Mouse (Mus musculus) heart, embryonic 13.5 days (tissue): ENCODE data around the gene Tgfb1. TPM values are rescaled to one million over a fixed set of nuclear protein-coding genes. Genes with fewer than 3 reads are reported as not detected.

ENCODE experiments used
- ATAC-seq: fragments of 200-750 bp; cut with Nextera tagmentation; 2 replicates; pipeline ENCODE4 v1.8.0; 2017; ENCODE audit warnings: moderate TSS enrichment; ENCODE audit not compliant: insufficient number of reproducible peaks, low FRiP score, low TSS enrichment; ENCODE audit errors: extremely low read depth
- H3K27ac ChIP-seq: fragments of 300-500 bp; sonication (generic); replicated peaks from 2 replicates; pipeline ENCODE4 v1.5.1; 2015; ENCODE audit warnings: moderate library complexity, mild to moderate bottlenecking, inconsistent platforms
- H3K27me3 ChIP-seq: fragments of 300-500 bp; sonication (generic); replicated peaks from 2 replicates; pipeline ENCODE4 v1.6.1; 2015; ENCODE audit warnings: mild to moderate bottlenecking, inconsistent platforms
- H3K36me3 ChIP-seq: fragments of 300-500 bp; sonication (generic); 2 replicates; pipeline ENCODE4 v1.6.1; 2015; ENCODE audit warnings: mild to moderate bottlenecking, inconsistent platforms
- H3K4me1 ChIP-seq: fragments of 300-500 bp; sonication (generic); 2 replicates; pipeline ENCODE4 v1.6.1; 2015; ENCODE audit warnings: inconsistent platforms
- H3K4me2 ChIP-seq: fragments of 300-500 bp; sonication (generic); 2 replicates; pipeline ENCODE4 v1.6.1; 2015; ENCODE audit warnings: inconsistent platforms, mild to moderate bottlenecking, moderate library complexity
- H3K4me3 ChIP-seq: fragments of 300-500 bp; sonication (generic); 2 replicates; pipeline ENCODE4 v1.5.1; 2015; ENCODE audit warnings: moderate library complexity, mild to moderate bottlenecking, inconsistent platforms
- H3K9ac ChIP-seq: fragments of 300-500 bp; sonication (generic); 2 replicates; pipeline ENCODE4 v1.6.1; 2015; ENCODE audit warnings: inconsistent platforms, mild to moderate bottlenecking, moderate library complexity
- H3K9me3 ChIP-seq: fragments of 300-500 bp; sonication (generic); 2 replicates; pipeline ENCODE4 v1.6.1; 2016; ENCODE audit warnings: inconsistent platforms
- WGBS: fragments of 180-500 bp; shearing (Covaris S2); methylation state at CpG from one replicate; pipeline ENCODE4 v1.1.7; 2015; ENCODE audit warnings: mixed read lengths; 5-methylcytosine and 5-hydroxymethylcytosine counted together
- polyA plus RNA-seq: library from polyadenylated mRNA; unstranded; fragments of >200 nt; fragmentation: Nextera tagmentation; extraction: Ambion mirVana; gene quantifications from 2 replicates; pipeline ENCODE4 v1.2.1, GENCODE M21; 2015

Tgfb1 gene
- polyA plus RNA-seq, 1 experiment from 2014 or later = 4.3 TPM

DNA sequence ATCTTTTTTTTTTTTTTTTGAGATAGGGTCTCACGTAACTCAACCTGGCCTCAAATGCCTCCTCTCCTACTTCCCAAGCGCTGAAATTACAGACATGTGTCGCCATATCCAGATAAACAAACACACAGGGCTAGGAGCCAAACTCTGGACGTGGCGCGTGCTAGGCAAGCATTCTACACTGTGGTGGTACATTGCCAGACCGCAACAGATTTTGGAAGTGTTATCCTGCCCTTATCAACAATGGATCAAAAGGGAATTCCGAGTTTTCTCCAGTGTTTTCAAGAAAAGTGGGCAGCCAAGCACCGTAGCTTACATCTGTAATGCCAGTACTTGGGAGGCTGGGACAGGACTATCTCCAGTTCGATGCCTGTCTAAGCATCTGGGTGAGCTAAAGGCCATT is 29.0 kb upstream of the Tgfb1 start:
- ATAC-seq = no peak
- Histone ChIP-seq H3K27me3 (no peaks in the 10 kb centered on the region), H3K27ac (no peak overlapping the region), H3K36me3 (peaks cover 4% of the 10 kb centered on the region), H3K9me3 (no peaks in the 10 kb centered on the region), H3K9ac (peak overlapping the region; percentile 88), H3K4me1 (peaks cover 23% of the 10 kb centered on the region), H3K4me2 (peak overlapping the region; percentile 84), H3K4me3 (peak overlapping the region; percentile 82)
- WGBS = 33% methylated on average over 10 of the region's 10 CpGs

DNA sequence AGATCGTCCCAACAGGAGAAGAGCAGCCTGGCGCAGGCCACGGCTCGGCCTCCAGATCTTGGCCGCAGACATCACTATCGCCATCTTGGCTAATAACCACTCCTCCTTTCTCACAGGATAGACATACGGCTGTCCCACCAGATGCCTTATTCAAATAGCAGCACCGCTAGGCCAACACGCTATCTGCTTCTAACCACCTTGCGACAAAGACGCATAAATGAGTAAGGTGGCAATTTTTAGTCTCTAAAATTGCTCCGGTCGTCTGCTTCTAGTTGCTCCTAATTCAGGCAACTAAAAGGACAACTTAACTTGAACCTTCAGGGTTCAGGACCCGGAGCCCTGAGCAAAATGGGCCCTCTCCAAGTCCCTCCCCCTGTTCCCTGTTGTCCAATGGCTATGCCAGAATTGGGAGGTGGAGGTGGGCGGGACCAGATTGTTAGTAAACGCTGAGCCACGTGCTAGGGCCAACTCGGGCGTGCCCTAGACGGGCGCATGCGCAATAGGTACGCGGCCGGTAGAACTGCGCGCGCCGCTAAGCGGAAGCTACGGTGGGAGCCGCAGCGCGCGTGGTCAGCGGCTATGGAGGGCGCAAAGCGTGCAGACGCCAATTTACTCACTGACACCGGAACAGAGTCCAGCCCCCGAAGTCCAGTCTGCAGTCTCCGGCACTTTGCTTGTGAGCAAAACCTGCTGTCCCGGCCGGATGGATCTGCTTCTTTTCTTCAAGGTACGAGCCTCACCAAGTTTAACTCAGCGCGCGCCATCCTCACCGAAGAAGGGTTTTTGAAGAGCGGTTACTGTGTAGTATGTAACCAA is 27.9 kb upstream of the Tgfb1 start, which contains the start of the genes Bckdha and Exosc5:
TSS of gene Bckdha (minus strand) at position 325 of the 816 bp plus-strand sequence.
TSS of gene Exosc5 (plus strand) at position 508 of the 816 bp plus-strand sequence.
- WGBS = under 1% methylated on average over 50 of the region's 50 CpGs

DNA sequence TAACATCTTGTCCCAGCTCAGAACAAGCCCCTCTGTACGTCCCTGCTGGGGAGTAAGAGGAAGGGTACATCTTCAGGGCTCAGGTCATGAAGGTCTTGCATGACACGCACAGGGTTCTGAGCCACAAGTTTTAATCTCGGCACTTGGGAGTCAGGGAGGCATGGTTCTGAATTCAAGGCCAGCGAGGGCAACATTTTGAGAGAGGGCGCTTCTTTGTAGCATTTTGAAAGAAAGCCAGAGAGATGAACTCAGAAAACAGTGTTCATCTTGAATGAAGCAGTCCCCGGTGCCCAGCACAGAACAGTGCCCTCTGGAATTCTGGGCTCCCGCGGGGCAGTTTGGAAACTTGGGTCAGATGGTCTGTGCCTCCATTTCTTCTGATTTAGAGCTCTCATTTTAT is 20.4 kb upstream of the Tgfb1 start:
- Histone ChIP-seq H3K4me2 (no peak overlapping the region), H3K9me3 (no peaks in the 10 kb centered on the region), H3K4me3 (no peak overlapping the region), H3K4me1 (peaks cover 5% of the 10 kb centered on the region; the same call in 1 of the 2 replicates), H3K9ac (no peak overlapping the region), H3K27ac (no peak overlapping the region), H3K27me3 (no peaks in the 10 kb centered on the region), H3K36me3 (peaks cover 62% of the 10 kb centered on the region)
- 93% methylated on average over 8 of the region's 8 CpGs for WGBS
- ATAC-seq = no peak

More for the DNA sequence above, 27.9 kb upstream of the Tgfb1 start, which contains the start of the genes Bckdha and Exosc5:
- H3K4me1 ChIP-seq = peaks cover 23% of the 10 kb centered on the region
- peak within 1 kb of the TSS; percentile 88 for H3K9ac ChIP-seq
- peaks cover 15% of the 10 kb centered on the region for H3K36me3 ChIP-seq
- peak within 1 kb of the TSS; percentile 82 for H3K4me3 ChIP-seq
- ATAC-seq = peak; percentile 97
- H3K9me3 ChIP-seq = no peaks in the 10 kb centered on the region
- H3K27ac ChIP-seq = peak within 1 kb of the TSS; percentile 57
- H3K4me2 ChIP-seq = peak within 1 kb of the TSS; percentile 84
- H3K27me3 ChIP-seq = no peaks in the 10 kb centered on the region

DNA sequence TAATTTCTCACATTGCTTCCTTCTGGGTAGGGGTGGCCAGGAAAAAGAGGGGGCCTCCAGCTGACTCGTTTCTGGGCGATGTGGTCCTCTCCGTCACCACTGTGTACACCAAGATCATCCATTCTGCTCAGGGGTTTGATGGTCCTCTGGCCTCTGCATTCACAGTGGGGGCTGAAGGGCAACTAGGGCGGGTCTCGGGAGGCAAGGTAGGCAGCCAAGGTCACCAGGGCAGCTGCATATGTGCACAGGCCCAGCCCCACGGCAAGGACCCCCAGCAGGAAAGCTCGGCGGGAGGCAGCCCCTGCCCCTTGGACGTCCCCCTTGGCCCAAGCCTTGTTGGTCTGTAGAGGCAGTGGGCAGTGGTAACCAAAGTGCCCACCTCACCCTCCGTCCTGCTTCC is 17.6 kb upstream of the Tgfb1 start:
- 81% methylated on average over 10 of the region's 10 CpGs for WGBS
- H3K9ac ChIP-seq = no peak overlapping the region
- H3K27ac ChIP-seq = no peak overlapping the region
- H3K9me3 ChIP-seq = peaks cover 3% of the 10 kb centered on the region; the same call in 1 of the 2 replicates
- H3K4me1 ChIP-seq = peaks cover 5% of the 10 kb centered on the region; the same call in 1 of the 2 replicates
- no peak overlapping the region for H3K4me3 ChIP-seq
- peaks cover 45% of the 10 kb centered on the region for H3K36me3 ChIP-seq
- ATAC-seq = no peak
- no peak overlapping the region for H3K4me2 ChIP-seq
- peaks cover 13% of the 10 kb centered on the region for H3K27me3 ChIP-seq

DNA sequence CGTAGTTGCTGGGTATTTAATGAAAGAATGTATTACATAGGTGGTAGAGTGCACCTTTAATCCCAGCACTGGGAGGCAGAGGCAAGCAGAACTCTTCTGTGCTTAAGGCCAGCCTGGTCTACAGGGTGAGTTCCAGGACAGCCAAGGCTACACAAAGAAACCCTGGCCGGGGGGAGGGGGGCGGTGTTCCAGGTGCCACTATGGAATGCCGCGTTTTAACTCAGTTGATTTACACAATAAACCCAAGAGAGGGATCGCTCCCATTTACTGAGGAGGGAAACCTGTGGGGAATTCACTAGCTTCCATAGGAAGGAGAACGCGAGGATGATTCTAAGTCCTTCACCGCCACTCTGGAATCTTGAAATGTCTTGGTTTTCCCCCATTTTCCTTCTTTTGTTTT is 17.2 kb upstream of the Tgfb1 start:
- WGBS = 77% methylated on average over 9 of the region's 9 CpGs
- no peak for ATAC-seq
- peaks cover 3% of the 10 kb centered on the region; the same call in 1 of the 2 replicates for H3K9me3 ChIP-seq
- peaks cover 18% of the 10 kb centered on the region for H3K27me3 ChIP-seq
- no peak overlapping the region for H3K9ac ChIP-seq
- H3K36me3 ChIP-seq = peaks cover 40% of the 10 kb centered on the region
- peaks cover 5% of the 10 kb centered on the region for H3K4me1 ChIP-seq
- H3K4me2 ChIP-seq = no peak overlapping the region
- no peak overlapping the region for H3K27ac ChIP-seq
- H3K4me3 ChIP-seq = no peak overlapping the region

DNA sequence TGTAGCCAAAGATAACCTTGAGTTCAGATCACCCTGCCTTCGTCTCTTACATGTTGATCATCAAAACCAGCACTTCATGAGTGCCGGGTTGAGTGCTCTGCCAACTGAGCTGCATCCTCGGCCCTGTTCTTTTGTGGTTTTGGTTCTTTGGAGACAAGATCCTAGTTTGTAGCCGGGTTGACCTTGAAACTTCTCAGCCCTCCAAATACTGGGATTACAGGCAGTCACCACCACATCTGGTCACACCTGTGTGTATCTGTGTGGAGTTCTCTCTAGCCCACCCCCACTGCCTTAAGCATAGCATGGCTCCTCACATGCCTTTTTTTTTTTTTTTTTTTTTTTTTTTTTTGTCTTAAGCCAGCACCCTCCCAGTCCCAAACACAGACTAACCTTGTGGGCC is 16.7 kb upstream of the Tgfb1 start:
- Histone ChIP-seq H3K9ac (no peak overlapping the region), H3K27me3 (peaks cover 22% of the 10 kb centered on the region), H3K4me2 (no peak overlapping the region), H3K4me1 (peaks cover 9% of the 10 kb centered on the region), H3K9me3 (peaks cover 3% of the 10 kb centered on the region; the same call in 1 of the 2 replicates), H3K27ac (no peak overlapping the region), H3K36me3 (peaks cover 35% of the 10 kb centered on the region), H3K4me3 (no peak overlapping the region)
- 83% methylated on average over 4 of the region's 4 CpGs for WGBS
- ATAC-seq = no peak

DNA sequence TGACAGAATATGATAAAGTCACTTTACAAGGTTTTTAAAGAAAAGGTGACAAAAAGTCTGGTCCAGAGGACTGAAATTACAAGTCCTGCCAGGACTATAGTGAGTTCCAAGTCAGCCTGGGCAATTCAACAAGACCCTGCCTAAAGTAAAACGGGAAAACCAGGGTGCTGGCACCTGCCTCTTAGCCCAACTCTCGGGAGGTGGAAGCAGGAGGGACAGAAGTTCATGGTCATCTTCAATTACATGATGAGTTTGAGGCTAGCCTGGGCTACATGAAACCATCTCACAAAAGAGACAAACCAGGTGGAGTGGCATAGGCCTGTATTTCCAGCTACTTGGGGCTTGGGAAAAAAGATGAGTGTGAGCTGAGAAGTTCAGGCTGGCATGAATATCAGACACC is 15.1 kb upstream of the Tgfb1 start:
- peaks cover 38% of the 10 kb centered on the region for H3K27me3 ChIP-seq
- peaks cover 18% of the 10 kb centered on the region for H3K4me1 ChIP-seq
- ATAC-seq = no peak
- 61% methylated on average over 2 of the region's 2 CpGs for WGBS
- H3K4me2 ChIP-seq = no peak overlapping the region
- no peak overlapping the region for H3K27ac ChIP-seq
- peaks cover 20% of the 10 kb centered on the region for H3K36me3 ChIP-seq
- no peak overlapping the region for H3K9ac ChIP-seq
- H3K9me3 ChIP-seq = peaks cover 3% of the 10 kb centered on the region; the same call in 1 of the 2 replicates
- no peak overlapping the region for H3K4me3 ChIP-seq

DNA sequence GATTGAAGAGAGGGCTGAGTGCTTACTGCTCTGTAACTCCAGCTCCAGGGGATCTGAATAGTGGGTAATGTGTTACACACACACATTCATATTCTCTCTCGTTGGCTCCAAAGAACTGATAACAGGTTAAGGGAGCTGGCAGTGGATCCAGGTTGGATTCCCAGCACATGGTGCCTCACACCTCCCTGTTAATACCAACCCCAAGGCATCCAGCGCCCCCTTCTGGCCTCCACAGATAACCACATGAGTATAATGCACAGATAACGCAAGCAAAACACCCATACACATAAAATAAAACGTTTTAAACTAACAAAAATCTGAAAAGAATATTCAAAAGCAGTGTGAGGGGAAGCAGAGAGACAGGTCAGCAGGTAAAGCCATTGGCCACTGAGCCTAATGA is 14.4 kb upstream of the Tgfb1 start:
- Histone ChIP-seq H3K27me3 (peaks cover 43% of the 10 kb centered on the region), H3K27ac (no peak overlapping the region), H3K4me1 (peaks cover 19% of the 10 kb centered on the region), H3K36me3 (peaks cover 12% of the 10 kb centered on the region), H3K9ac (no peak overlapping the region), H3K4me3 (no peak overlapping the region), H3K4me2 (no peak overlapping the region), H3K9me3 (peaks cover 3% of the 10 kb centered on the region; the same call in 1 of the 2 replicates)
- WGBS = 45% methylated on average over 4 of the region's 4 CpGs
- ATAC-seq = no peak

DNA sequence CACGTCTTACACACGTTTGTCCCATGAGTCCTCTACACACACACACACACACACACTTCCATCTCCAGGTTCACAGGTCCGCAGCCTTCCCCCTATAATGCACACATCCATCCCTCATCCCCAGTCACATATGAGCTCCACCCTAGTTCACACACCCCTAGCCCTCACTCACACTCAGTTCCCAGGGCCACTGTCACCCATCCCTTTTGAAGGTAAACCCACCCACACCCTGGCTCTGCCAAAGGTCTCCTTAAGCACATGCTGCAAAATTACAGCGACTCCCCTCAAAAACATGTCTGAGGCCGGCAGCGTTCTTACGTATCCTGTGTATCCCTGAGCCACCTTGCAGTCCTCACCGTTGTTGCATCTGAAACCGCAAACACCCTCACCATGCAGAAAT is 12.5 kb upstream of the Tgfb1 start:
- Histone ChIP-seq H3K9me3 (peaks cover 3% of the 10 kb centered on the region; the same call in 1 of the 2 replicates), H3K36me3 (no peaks in the 10 kb centered on the region), H3K4me1 (peaks cover 19% of the 10 kb centered on the region), H3K27ac (no peak overlapping the region), H3K4me2 (peak overlapping the region; percentile 66), H3K9ac (no peak overlapping the region), H3K27me3 (peaks cover 57% of the 10 kb centered on the region), H3K4me3 (peak overlapping the region; percentile 43)
- no peak for ATAC-seq
- WGBS = 30% methylated on average over 9 of the region's 9 CpGs

DNA sequence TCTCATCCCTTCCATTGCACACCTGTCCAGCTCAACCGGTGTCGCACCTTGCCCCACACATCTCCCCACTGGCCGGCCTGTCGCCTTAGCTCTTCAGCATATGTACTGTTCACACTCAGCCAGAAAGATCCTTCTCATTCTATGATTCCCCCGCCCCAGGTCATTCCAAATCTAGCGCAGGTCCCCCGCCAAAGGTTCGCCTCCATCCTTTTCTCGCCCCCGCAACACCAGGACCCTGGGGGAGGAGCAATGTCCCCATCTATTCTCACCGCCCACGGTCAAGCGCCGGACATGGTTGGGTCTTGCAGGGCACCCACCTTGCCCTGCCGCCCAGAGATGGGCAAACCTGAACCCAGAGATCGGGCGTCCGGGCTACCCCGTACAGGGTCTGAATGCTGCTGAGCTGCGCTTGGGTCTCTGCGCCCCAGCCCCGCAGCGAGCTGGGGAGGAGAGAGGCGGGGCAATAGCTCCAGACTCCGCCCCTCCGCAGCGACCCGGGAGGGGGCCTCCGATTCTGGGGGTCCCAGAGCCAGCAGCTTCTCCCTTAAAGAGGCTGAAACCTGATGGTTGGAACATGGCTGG is 12.0 kb upstream of the Tgfb1 start, which contains the start of gene Tmem91:
TSS of gene Tmem91 (minus strand) at position 448 of the 582 bp plus-strand sequence.
- Histone ChIP-seq H3K27me3 (peaks cover 58% of the 10 kb centered on the region), H3K4me1 (peaks cover 20% of the 10 kb centered on the region), H3K4me3 (peak within 1 kb of the TSS; percentile 43), H3K9ac (peak within 1 kb of the TSS; percentile 53), H3K27ac (no peak within 1 kb of the TSS), H3K36me3 (no peaks in the 10 kb centered on the region), H3K4me2 (peak within 1 kb of the TSS; percentile 66), H3K9me3 (peaks cover 3% of the 10 kb centered on the region; the same call in 1 of the 2 replicates)
- WGBS = 4% methylated on average over 29 of the region's 29 CpGs
- no peak for ATAC-seq

DNA sequence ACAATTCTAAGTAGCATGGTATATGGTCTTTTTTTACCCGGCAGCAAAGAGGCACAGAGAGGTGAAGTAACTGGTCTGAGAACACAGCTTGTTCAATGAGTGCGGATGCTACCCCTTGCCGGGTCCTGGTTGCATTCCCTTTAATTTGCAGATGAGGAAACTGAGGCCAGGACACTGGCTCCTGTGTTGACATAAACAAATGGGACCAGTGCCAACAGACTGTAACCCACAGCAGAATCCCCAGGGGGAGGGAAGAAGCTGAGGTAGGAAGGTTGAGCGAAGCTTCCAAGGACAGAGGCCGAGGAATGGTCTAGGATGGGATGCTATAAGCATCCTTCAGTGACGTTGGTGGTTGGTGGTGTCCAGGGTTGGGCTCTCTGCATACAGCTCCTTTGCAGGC is 11.4 kb upstream of the Tgfb1 start:
- Histone ChIP-seq H3K4me3 (no peak overlapping the region), H3K27me3 (peaks cover 58% of the 10 kb centered on the region), H3K4me2 (peak overlapping the region; percentile 66), H3K36me3 (no peaks in the 10 kb centered on the region), H3K9ac (no peak overlapping the region), H3K4me1 (peaks cover 26% of the 10 kb centered on the region), H3K9me3 (peaks cover 3% of the 10 kb centered on the region; the same call in 1 of the 2 replicates), H3K27ac (no peak overlapping the region)
- WGBS = 42% methylated on average over 6 of the region's 6 CpGs
- ATAC-seq = no peak
